Mouse (Mus musculus) right cerebral cortex, postnatal 36 days (tissue): ENCODE data around the gene Spata45.
"Not testable (repeated sequence)": the region's sequence is repeated elsewhere in the genome, so short reads cannot be mapped to it uniquely, and the experiment has no call there.

Experiments
- DNase-seq, 2 experiments: peaks; one replicate each; pipeline ENCODE4 v3.0.0; 2022; ENCODE audit warnings: low spot score in 2 of 2, mixed read lengths in 1 of 2

Spata45 gene

GRCm38 (mm10) chr1:191036554-191037334 lies at the start of gene Spata45:
Spata45 (plus strand) TSS chr1:191036639.
- DNase-seq = no peak

GRCm38 (mm10) chr1:190989437-190990082 lies 46.9 kb upstream of the Spata45 start:
- no peak for DNase-seq

DNA sequence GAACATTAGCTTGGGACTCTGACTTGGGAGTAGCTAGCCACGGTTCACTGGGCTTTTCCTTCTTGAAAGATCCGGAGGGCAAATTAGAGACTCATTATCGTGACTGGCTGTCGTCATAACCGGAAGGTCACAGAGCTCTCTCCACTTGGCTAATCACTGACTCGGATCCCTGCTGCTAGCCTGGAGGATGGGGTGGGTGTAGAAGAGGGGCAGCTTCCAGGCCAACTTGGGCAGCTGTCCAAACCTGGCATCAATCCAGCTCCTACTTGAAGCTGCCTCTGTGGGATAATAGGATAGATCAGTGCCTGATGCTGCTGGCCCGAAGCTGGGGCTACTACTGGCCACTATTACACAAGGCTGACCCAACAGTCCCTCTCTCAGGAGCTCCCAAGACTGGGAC lies 40.9 kb upstream of the Spata45 start:
- peak in 1 of 2 experiments; percentile 16 for DNase-seq

DNA sequence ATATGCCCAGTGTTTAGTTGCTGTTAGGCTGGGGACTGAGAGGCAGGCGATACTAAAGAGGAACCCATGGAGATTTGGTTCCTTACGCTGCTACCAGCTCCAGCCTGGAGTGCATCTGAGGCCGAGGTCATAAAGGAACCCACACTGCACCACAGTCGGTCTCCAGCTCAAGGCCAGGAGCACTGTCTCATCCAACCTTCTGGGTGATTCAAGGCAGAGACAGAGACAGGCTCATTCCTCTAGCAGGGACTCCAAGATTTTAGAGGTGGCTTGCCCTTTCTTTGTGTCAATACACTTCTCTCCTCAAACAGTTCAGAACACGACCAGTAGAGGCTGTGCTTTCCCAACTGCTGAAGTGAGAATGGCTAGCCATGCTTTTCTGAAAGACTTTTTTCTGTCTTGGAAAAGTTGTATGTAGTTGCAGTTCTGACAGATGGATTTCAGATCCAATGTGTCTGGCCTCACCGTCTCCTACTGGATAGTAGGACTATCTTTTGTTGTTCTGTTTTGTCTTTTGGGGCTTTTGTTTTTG lies 40.0 kb upstream of the Spata45 start:
- DNase-seq = no peak

DNA sequence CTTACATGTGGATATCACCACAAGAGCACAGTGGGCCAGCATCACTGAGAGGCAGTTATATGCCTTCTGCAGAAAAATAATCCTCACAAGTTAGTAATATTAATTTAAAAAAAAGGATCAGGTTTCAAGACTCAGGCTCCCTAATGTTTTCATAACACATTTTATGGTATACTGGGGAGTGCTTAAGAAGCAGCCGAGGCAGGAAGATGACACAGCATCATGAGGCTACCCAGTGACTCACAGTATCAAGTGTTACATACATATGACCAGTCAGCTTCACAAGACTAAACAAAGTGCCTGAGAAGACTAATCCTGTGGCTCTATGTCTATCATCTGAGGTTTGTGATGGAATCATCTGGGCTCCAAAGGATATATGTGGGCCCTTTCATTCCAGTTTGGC lies 38.4 kb upstream of the Spata45 start:
- no peak for DNase-seq

GRCm38 (mm10) chr1:191000686-191001085 lies 35.8 kb upstream of the Spata45 start:
- DNase-seq = no peak

DNA sequence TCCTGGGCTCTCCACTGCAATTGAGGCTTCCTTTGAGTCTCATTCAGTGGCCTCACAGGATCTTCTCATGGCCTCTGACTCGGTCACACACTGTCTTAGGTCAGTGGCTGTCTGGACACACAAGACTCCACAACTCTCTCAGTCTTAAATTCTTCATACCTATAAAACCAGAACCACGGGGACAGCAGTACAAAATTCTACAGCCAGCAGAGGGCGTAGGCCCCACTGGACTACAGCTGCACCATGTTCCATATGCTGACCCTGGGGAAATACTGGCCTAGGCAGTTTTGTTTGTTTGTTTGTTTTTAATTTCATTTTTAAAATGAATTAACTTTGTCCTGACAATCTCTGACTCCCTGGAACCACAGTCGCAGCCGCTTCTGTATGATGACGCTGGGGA lies 34.2 kb upstream of the Spata45 start:
- no peak for DNase-seq

- DNase-seq = no peak
Measured at GRCm38 (mm10) chr1:191008707-191009106, 27.7 kb upstream of the Spata45 start.

- DNase-seq = no peak
Measured at GRCm38 (mm10) chr1:191014271-191014670, 22.2 kb upstream of the Spata45 start.

- no peak for DNase-seq
Measured at GRCm38 (mm10) chr1:191019803-191020202, 16.6 kb upstream of the Spata45 start.

DNA sequence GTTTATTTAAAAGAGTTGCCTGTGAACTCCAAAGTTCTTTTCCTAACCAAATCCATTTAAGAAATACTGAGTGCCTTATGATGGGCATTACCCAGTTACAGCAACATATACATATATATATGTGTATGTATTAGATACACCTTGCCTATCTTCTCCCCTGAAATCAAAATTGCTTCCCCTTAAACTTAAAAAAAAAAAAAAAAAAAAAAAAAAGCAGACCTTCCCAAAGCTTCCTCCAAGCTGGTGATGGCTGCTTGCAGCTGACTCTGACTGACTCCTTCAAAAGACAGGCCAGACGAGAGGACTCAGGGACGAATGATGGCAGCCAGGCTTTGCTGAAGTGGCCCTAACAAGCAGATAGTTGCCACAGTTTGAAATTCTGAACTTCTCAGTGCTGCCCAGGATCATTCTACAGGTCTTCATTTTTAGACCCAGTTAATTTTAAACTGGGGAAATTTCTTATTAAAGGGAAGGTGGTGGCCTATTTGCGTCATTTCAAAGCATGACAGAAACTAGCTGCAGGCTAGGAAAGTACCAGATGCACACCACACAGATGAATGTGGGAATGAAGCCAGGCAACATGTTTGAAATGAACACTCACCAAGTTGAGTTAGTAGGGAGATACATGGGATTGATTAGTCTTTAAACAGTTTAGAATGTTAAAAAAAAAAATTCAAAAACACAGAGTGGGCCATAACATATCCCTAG lies 16.1 kb upstream of the Spata45 start:
- no peak for DNase-seq

DNA sequence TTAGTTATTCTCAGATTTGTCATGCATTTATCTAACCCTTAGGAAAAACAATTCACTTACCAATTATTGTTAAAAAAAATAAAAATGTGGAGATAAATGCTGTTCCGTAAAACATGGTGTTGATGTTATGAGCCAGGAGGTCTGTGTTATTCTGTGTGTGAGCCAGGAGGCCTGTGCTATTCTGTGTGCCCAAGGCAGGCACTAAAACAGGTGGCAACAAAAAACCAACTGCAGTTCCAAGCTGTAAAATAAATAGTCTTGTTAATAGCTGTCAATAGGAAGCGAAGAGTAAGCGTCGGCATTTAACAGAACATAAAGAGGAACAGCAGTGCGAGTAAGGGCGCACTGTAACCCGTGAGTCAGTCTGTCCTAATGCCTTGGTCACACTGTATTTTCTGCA lies 15.4 kb upstream of the Spata45 start:
- no peak for DNase-seq

- no peak for DNase-seq
Measured at GRCm38 (mm10) chr1:191023140-191023539, 13.3 kb upstream of the Spata45 start.

DNA sequence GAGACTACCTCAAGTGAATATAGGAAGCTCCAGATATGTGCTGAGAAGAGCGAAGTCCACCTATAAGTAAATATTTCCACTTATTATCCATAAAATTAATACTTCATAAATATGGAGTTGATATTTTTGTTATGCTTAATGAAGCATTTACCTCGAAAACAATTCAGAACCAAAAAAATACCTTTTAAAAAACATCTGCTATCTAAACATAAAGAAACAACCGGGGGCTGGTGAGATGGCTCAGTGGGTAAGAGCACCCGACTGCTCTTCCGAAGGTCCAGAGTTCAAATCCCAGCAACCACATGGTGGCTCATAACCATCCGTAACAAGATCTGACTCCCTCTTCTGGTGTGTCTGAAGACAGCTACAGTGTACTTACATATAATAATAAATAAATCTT lies 12.6 kb upstream of the Spata45 start:
- DNase-seq = not testable (repeated sequence)

DNA sequence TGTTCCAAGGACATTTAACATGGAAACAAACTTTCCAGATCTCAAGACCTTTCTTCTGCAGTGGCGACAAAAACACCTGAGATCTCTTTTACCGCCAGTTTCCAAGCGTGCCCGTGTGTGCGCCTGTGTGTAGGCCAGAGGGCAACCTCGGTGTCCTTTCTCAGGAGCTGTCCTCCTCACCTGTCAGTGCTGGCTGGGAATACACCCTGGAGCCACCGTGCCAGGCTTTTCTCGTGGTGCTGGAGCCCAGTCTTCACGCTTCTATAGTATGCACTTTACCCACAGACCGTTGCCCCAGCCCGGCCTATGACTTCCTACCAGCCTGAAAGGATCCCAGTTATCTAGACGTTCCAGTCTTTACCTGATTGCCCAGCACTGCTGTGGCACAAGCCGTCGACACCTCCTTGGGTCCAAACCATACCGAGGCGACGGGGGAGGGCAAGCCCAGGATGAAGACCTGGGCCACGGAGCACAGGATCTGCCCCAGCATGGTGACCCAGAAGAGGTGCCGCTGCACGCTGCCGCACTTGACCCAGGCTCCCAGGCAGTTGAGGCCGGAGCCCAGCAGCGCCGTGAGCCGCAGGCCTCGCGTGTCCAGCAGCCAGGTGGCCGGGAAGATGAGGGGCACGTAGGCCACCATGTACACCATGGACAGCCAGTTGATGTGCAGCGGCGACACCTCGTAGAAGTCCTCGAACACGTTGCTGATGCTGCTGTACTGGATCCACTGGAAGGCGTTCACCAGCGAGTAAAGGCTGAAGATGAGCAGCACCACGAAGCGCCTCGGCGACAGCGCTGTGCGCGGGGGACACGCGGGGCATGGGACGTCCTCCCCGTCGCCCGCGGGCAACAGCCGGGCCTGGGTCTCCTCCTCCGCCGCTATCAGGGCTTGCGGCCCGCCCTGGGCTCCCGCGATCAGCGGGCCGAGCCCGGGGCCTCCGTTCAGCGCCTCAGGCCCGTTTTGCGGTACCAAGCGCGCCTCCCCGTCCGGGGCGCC lies 11.1 kb upstream of the Spata45 start:
- peak; percentile 20 to 25 for DNase-seq

DNA sequence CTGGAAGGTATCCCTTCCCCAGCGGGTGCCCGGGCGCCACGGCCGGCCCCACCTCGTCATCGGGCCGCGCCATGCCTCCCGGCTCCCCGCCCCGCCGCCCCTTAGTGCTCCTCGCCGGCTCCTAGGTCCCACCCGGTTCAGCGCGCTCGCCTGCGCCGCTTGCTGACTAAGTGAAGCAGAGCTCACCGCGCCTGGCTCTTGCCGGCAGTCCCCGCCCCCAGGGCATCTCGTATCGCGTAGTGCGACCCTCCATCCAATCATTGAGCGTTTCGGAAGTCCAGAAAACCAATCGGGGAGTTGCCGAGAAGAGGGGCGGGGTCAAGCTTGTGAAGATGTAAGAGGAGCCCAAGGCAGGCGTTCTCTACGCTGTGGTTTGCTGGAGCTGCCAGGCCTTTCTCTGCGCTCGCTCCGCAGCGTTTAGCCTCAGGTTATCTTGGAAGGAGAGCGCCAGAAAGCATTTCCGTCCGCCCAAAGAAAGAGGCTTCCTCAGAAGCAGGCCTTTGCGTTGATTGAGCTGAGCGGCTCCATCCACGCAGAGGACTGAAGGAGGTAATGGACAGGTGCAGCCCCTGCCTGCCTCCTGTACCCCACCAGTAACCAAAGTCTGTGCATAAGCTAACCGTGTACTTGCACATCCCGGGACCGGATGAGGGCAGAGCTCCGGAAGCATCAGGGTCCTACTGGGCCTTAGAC lies 10.3 kb upstream of the Spata45 start, which contains the start of gene Flvcr1:
TSS of gene Flvcr1 (minus strand) at position 138 of the 693 bp plus-strand sequence.
- peak; percentile 98 to 99 for DNase-seq

DNA sequence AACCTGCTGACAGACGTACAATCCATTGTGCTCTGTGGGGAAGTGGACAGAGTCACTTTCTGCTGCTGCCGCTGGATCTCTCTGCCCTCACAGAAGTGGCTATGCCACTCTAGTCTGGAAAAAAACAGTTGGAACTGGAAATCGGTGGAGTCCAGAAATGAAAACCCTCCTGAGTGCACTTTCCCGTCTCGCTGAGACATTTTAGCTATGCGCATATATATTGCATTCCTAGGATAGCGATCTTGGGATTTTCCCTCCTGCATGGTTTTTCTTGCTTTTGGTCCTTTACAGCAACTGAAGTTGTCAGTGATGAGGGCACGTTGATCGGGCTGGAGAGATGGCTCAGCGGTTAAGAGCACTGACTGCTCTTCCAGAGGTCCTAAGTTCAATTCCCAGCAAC lies 6.3 kb upstream of the Spata45 start:
- no peak for DNase-seq

DNA sequence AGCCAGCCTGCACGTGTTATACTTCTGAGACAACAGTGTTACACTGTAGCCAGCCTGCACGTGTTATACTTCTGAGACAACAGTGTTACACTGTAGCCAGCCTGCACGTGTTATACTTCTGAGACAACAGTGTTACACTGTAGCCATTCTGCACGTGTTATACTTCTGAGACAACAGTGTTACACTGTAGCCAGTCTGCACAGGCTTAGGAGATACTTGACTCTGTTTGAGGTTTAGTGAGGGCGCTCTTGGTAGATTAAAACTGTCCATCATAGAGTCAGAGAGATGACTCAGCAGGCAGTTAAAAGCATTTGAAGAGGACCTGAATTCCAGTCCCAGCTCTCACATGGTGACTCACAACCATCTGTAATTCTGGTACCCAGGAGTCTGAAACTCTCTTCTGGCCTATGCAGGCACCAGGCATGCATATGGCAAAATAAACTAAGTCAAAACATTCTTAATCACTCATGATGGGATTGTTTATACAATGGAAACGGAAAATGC lies 5.5 kb upstream of the Spata45 start:
- DNase-seq = not testable (repeated sequence)

GRCm38 (mm10) chr1:191035649-191036048 lies 790 bp upstream of the Spata45 start:
- no peak for DNase-seq

DNA sequence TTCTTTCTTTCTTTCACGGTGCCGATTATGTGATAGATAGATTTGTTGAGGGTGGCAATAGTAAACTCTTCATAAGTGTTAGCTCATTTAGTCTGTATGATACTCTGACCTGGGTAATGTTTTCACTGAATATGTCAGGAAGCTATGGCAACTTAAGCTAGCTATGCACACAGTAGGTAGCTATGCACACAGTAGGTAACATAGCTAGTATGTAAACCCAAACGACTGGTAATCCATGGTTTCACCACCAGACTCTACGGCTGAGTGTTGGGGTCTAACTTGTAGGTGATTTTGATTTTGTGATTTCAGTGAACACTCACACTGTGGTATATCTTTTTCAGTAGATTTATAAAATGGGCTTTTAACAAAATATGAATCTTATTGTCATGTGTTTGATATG lies 1.6 kb downstream of the Spata45 start:
- no peak for DNase-seq
